Mouse (Mus musculus): ENCODE measurements around the gene Zfp704. TPM values are rescaled to one million over a fixed set of nuclear protein-coding genes. Genes with fewer than 3 reads are reported as not detected.

Gene Zfp704
- polyA plus RNA-seq, 1 experiment from 2014 or later, result 1.2 TPM

GRCm38 (mm10) chr3:9552332-9552731 is 57.6 kb downstream of the Zfp704 start:
- Histone ChIP-seq H3K27me3 (no peaks in the 10 kb centered on the region), H3K36me3 (no peaks in the 10 kb centered on the region), H3K9me3 (replicated peaks) (no peaks in the 10 kb centered on the region), H3K9ac (no peak overlapping the region), H3K27ac (no peak overlapping the region), H3K4me2 (no peak overlapping the region), H3K4me1 (replicated peaks) (peaks cover 51% of the 10 kb centered on the region), H3K4me3 (replicated peaks) (no peak overlapping the region)
- no peak for DNase-seq
- peak; percentile 27 for ATAC-seq (ENCODE audit: low read depth)
- 40% methylated on average over 8 of the region's 8 CpGs for WGBS (ENCODE audit: insufficient replicate concordance)

- peaks cover 56% of the 10 kb centered on the region for H3K4me1 ChIP-seq (replicated peaks)
- no peak for ATAC-seq (ENCODE audit: low read depth)
Observed at GRCm38 (mm10) chr3:9550930-9551329, 59.0 kb downstream of the Zfp704 start.

GRCm38 (mm10) chr3:9549815-9550214 is 60.1 kb downstream of the Zfp704 start:
- Histone ChIP-seq H3K36me3 (no peaks in the 10 kb centered on the region), H3K27me3 (no peaks in the 10 kb centered on the region), H3K4me2 (no peak overlapping the region), H3K9me3 (replicated peaks) (no peaks in the 10 kb centered on the region), H3K27ac (0 out of 2 replicates have a peak overlapping the region, but pooled peaks have one; percentile 7), H3K4me1 (replicated peaks) (peaks cover 53% of the 10 kb centered on the region), H3K4me3 (replicated peaks) (no peak overlapping the region), H3K9ac (no peak overlapping the region)
- ATAC-seq (ENCODE audit: low read depth) (no peak), DNase-seq (no peak)
- 28% methylated on average over 5 of the region's 5 CpGs for WGBS (ENCODE audit: insufficient replicate concordance)

More at GRCm38 (mm10) chr3:9550930-9551329, 59.0 kb downstream of the Zfp704 start:
- no peak overlapping the region for H3K4me3 ChIP-seq (replicated peaks)
- H3K9me3 ChIP-seq (replicated peaks), result no peaks in the 10 kb centered on the region
- no peak overlapping the region for H3K27ac ChIP-seq
- 45% methylated on average over 1 of the region's 1 CpGs for WGBS (ENCODE audit: insufficient replicate concordance)
- no peak overlapping the region for H3K4me2 ChIP-seq
- no peak for DNase-seq
- H3K36me3 ChIP-seq, result no peaks in the 10 kb centered on the region
- no peaks in the 10 kb centered on the region for H3K27me3 ChIP-seq
- H3K9ac ChIP-seq, result no peak overlapping the region

- Histone ChIP-seq H3K36me3 (no peaks in the 10 kb centered on the region), H3K27me3 (no peaks in the 10 kb centered on the region), H3K4me2 (no peak overlapping the region), H3K4me3 (replicated peaks) (no peak overlapping the region), H3K9me3 (replicated peaks) (no peaks in the 10 kb centered on the region), H3K27ac (no peak overlapping the region), H3K9ac (no peak overlapping the region), H3K4me1 (replicated peaks) (peaks cover 53% of the 10 kb centered on the region)
- ATAC-seq (ENCODE audit: low read depth) (no peak), DNase-seq (no peak)
- WGBS (ENCODE audit: insufficient replicate concordance), result 64% methylated on average over 10 of the region's 10 CpGs
Observed at GRCm38 (mm10) chr3:9548188-9548587, 61.7 kb downstream of the Zfp704 start.

GRCm38 (mm10) chr3:9546882-9547620 is 62.8 kb downstream of the Zfp704 start:
- DNase-seq, result no peak
- peak overlapping the region; percentile 31 for H3K4me2 ChIP-seq
- 18% methylated on average over 15 of the region's 15 CpGs for WGBS (ENCODE audit: insufficient replicate concordance)
- H3K4me3 ChIP-seq (replicated peaks), result no peak overlapping the region
- H3K36me3 ChIP-seq, result no peaks in the 10 kb centered on the region
- 0 out of 2 replicates have a peak overlapping the region, but pooled peaks have one; percentile 1 for H3K27ac ChIP-seq
- no peaks in the 10 kb centered on the region for H3K27me3 ChIP-seq
- peaks cover 43% of the 10 kb centered on the region for H3K4me1 ChIP-seq (replicated peaks)
- no peaks in the 10 kb centered on the region for H3K9me3 ChIP-seq (replicated peaks)
- H3K9ac ChIP-seq, result no peak overlapping the region
- peak; percentile 56 for ATAC-seq (ENCODE audit: low read depth)

GRCm38 (mm10) chr3:9544421-9544820 is 65.5 kb downstream of the Zfp704 start:
- H3K4me3 ChIP-seq (replicated peaks), result no peak overlapping the region
- ATAC-seq (ENCODE audit: low read depth) (no peak), DNase-seq (no peak)
- H3K4me2 ChIP-seq, result no peak overlapping the region
- H3K9ac ChIP-seq, result no peak overlapping the region
- no peak overlapping the region for H3K27ac ChIP-seq
- no peaks in the 10 kb centered on the region for H3K27me3 ChIP-seq
- no peaks in the 10 kb centered on the region for H3K36me3 ChIP-seq
- 59% methylated on average over 2 of the region's 2 CpGs for WGBS (ENCODE audit: insufficient replicate concordance)
- peaks cover 25% of the 10 kb centered on the region for H3K4me1 ChIP-seq (replicated peaks)
- no peaks in the 10 kb centered on the region for H3K9me3 ChIP-seq (replicated peaks)

GRCm38 (mm10) chr3:9543916-9544315 is 66.0 kb downstream of the Zfp704 start:
- no peak for DNase-seq
- Histone ChIP-seq H3K4me2 (no peak overlapping the region), H3K9ac (no peak overlapping the region), H3K4me3 (replicated peaks) (no peak overlapping the region), H3K36me3 (no peaks in the 10 kb centered on the region), H3K4me1 (replicated peaks) (peaks cover 23% of the 10 kb centered on the region), H3K9me3 (replicated peaks) (no peaks in the 10 kb centered on the region), H3K27ac (no peak overlapping the region), H3K27me3 (no peaks in the 10 kb centered on the region)
- 68% methylated on average over 5 of the region's 5 CpGs for WGBS (ENCODE audit: insufficient replicate concordance)
- ATAC-seq (ENCODE audit: low read depth), result no peak

GRCm38 (mm10) chr3:9543463-9543862 is 66.4 kb downstream of the Zfp704 start:
- Histone ChIP-seq H3K36me3 (no peaks in the 10 kb centered on the region), H3K9ac (no peak overlapping the region), H3K27me3 (no peaks in the 10 kb centered on the region), H3K4me1 (replicated peaks) (peaks cover 24% of the 10 kb centered on the region), H3K4me2 (no peak overlapping the region), H3K27ac (no peak overlapping the region), H3K4me3 (replicated peaks) (no peak overlapping the region), H3K9me3 (replicated peaks) (no peaks in the 10 kb centered on the region)
- WGBS (ENCODE audit: insufficient replicate concordance), result 72% methylated on average over 4 of the region's 4 CpGs
- ATAC-seq (ENCODE audit: low read depth), result no peak
- DNase-seq, result no peak

- DNase-seq (no peak), ATAC-seq (ENCODE audit: low read depth) (no peak)
- Histone ChIP-seq H3K9me3 (replicated peaks) (no peaks in the 10 kb centered on the region), H3K9ac (no peak overlapping the region), H3K27ac (no peak overlapping the region), H3K4me2 (no peak overlapping the region), H3K36me3 (no peaks in the 10 kb centered on the region), H3K27me3 (no peaks in the 10 kb centered on the region), H3K4me3 (replicated peaks) (no peak overlapping the region), H3K4me1 (replicated peaks) (peaks cover 14% of the 10 kb centered on the region)
- WGBS (ENCODE audit: insufficient replicate concordance), result 82% methylated on average over 14 of the region's 14 CpGs
Observed at GRCm38 (mm10) chr3:9541561-9541960, 68.3 kb downstream of the Zfp704 start.

- Histone ChIP-seq H3K36me3 (no peaks in the 10 kb centered on the region), H3K4me1 (replicated peaks) (peaks cover 17% of the 10 kb centered on the region), H3K9me3 (replicated peaks) (no peaks in the 10 kb centered on the region), H3K4me3 (replicated peaks) (no peak overlapping the region), H3K27ac (no peak overlapping the region), H3K9ac (no peak overlapping the region), H3K27me3 (no peaks in the 10 kb centered on the region), H3K4me2 (no peak overlapping the region)
- no peak for ATAC-seq (ENCODE audit: low read depth)
- no peak for DNase-seq
- 70% methylated on average over 2 of the region's 2 CpGs for WGBS (ENCODE audit: insufficient replicate concordance)
Observed at GRCm38 (mm10) chr3:9538510-9538909, 71.4 kb downstream of the Zfp704 start.

GRCm38 (mm10) chr3:9537889-9538288 is 72.0 kb downstream of the Zfp704 start:
- Histone ChIP-seq H3K27ac (no peak overlapping the region), H3K4me2 (no peak overlapping the region), H3K4me3 (replicated peaks) (no peak overlapping the region), H3K27me3 (no peaks in the 10 kb centered on the region), H3K36me3 (no peaks in the 10 kb centered on the region), H3K4me1 (replicated peaks) (peaks cover 17% of the 10 kb centered on the region), H3K9ac (no peak overlapping the region), H3K9me3 (replicated peaks) (no peaks in the 10 kb centered on the region)
- 64% methylated on average over 7 of the region's 7 CpGs for WGBS (ENCODE audit: insufficient replicate concordance)
- DNase-seq (no peak), ATAC-seq (ENCODE audit: low read depth) (no peak)
